ENCODE assay signal across 32 mouse cellular contexts in genomic region chr9:67786311-67786710, GRCm38 (mm10). TPM values are rescaled to one million over a fixed set of nuclear protein-coding genes. Genes with fewer than 3 reads are reported as not detected.
"Had no signal": no experiment of that assay in that cellular context is flagged by ENCODE, and none has a peak within 500 bp of the region (broad histone marks: within the 10 kb centered on the region; RNA-seq: fewer than 3 reads in every experiment).

No protein-coding gene starts in this region.

- H3K36me3 ChIP-seq: heart, embryonic 13.5 days; heart, embryonic 15.5 days; hindbrain, embryonic 13.5 days; hindbrain, embryonic 15.5 days; limb, embryonic 13.5 days; limb, embryonic 15.5 days; liver, embryonic 12.5 days had no signal

- H3K27ac ChIP-seq: heart, adult 2 months; heart, embryonic 13.5 days; heart, embryonic 15.5 days; hindbrain, embryonic 13.5 days; hindbrain, embryonic 15.5 days; hindbrain, postnatal 0 days; limb, embryonic 13.5 days; limb, embryonic 15.5 days; liver, embryonic 12.5 days; liver, embryonic 14.5 days had no signal

- H3K27me3 ChIP-seq: heart, embryonic 13.5 days; heart, embryonic 15.5 days; hindbrain, embryonic 13.5 days; hindbrain, embryonic 15.5 days; limb, embryonic 13.5 days; limb, embryonic 15.5 days had no signal

- H3K4me2 ChIP-seq: heart, embryonic 11.5 days; heart, embryonic 13.5 days; heart, embryonic 15.5 days; hindbrain, embryonic 13.5 days; hindbrain, embryonic 15.5 days; limb, embryonic 13.5 days; limb, embryonic 15.5 days; liver, embryonic 12.5 days had no signal

- ATAC-seq: hindbrain, postnatal 0 days; intestine, embryonic 16.5 days; liver, embryonic 12.5 days had no signal

- DNase-seq: gastrocnemius, postnatal 14 days; gastrocnemius, postnatal 36 days; heart, adult 11 months; heart, adult 2 months; heart, postnatal 14 days; heart, postnatal 36 days; kidney, adult 18-20 months; kidney, adult 9 months; kidney, postnatal 36 days; layer of hippocampus, postnatal 36 days; left cerebral cortex, postnatal 4 days had no signal

- H3K4me3 ChIP-seq: heart, adult 2 months; heart, embryonic 13.5 days; heart, embryonic 15.5 days; hindbrain, embryonic 13.5 days; hindbrain, embryonic 15.5 days; limb, embryonic 13.5 days; limb, embryonic 15.5 days; liver, embryonic 12.5 days had no signal

- H3K4me1 ChIP-seq: heart, embryonic 15.5 days; hindbrain, embryonic 13.5 days; hindbrain, embryonic 15.5 days; limb, embryonic 13.5 days; limb, embryonic 15.5 days; liver, embryonic 12.5 days had no signal

- H3K9ac ChIP-seq: heart, embryonic 13.5 days; heart, embryonic 15.5 days; hindbrain, embryonic 13.5 days; hindbrain, embryonic 15.5 days; limb, embryonic 13.5 days; limb, embryonic 15.5 days; liver, embryonic 12.5 days; liver, embryonic 14.5 days had no signal

- H3K9me3 ChIP-seq: heart, embryonic 15.5 days; hindbrain, embryonic 15.5 days; limb, embryonic 15.5 days had no signal

RNA-seq across cellular contexts. Expression of gene C2cd4b, which starts 27.1 kb away (rescaled TPM):
- total RNA-seq: gastrocnemius, adult 18-20 months; gastrocnemius, adult 8-10 months; gastrocnemius, postnatal 36 days; hematopoietic stem cell, adult 5-6 weeks; liver, adult 2 months had no signal
- polyA plus RNA-seq: hindbrain, embryonic 11.5 days; intestine, embryonic 16.5 days; limb, embryonic 11.5 days; liver, adult 2 months; liver, embryonic 14.5 days; liver, embryonic 16.5 days had no signal

RNA-seq across cellular contexts. Expression of gene C2cd4a, which starts 45.8 kb away (rescaled TPM):
- total RNA-seq: gastrocnemius, adult 18-20 months; gastrocnemius, adult 8-10 months; heart, adult 2 months; heart, postnatal 14 days; heart, postnatal 36 days; hematopoietic stem cell, adult 5-6 weeks; left cerebral cortex, postnatal 25 days; left cerebral cortex, postnatal 4 days; liver, adult 2 months had no signal
- polyA plus RNA-seq: gonadal fat pad, adult 2 months; heart, postnatal 0 days; hindbrain, embryonic 11.5 days had no signal
